In genomic region chr1:136839202-136839601, GRCm38 (mm10) we compare ENCODE assay signal across 11 mouse cellular contexts.
DNase-seq lines count a peak whose midpoint lies in the region; TF ChIP-seq lines count a peak whose summit lies in the region.
"Had no signal": no experiment of that assay in that cellular context is flagged by ENCODE, and none has a peak within 500 bp of the region (broad histone marks: within the 10 kb centered on the region; RNA-seq: fewer than 3 reads in every experiment).

No protein-coding gene starts in this region.

- H3K36me3 ChIP-seq in kidney, adult 2 months (ENCODE audit: control insufficient read depth, insufficient read depth, low read length): no peaks in the 10 kb centered on the region
- H3K36me3 ChIP-seq: forebrain, embryonic 15.5 days; liver, embryonic 13.5 days had no signal

- TF ChIP-seq POLR2A in kidney, adult 2 months (IDR thresholded peaks at IDR 0.05; ENCODE audit: low read depth, low read length): no peak
- no peak for TF ChIP-seq POLR2A in lung, adult 2 months (IDR thresholded peaks at IDR 0.05; ENCODE audit: borderline replicate concordance, extremely low read depth, low read depth, low read length)

- 54% methylated on average over 10 of the region's 10 CpGs for WGBS in kidney, adult 2 months
- WGBS in lung, adult 2 months: 51% methylated on average over 10 of the region's 10 CpGs

- DNase-seq in 416B (ENCODE audit: low read depth) (peak; percentile 17), adipocyte (ENCODE audit: low spot score) (peak; percentile 3)
- peak; percentile 51 for DNase-seq in kidney, adult 2 months
- peak; percentile 3 for DNase-seq in lung, adult 2 months
- DNase-seq in cerebellum, postnatal 4 days (ENCODE audit: low spot score in 2 of 2): no peak
- DNase-seq in Muller cell, postnatal 12 days (ENCODE audit: inconsistent ontology term): no peak
- no peak for DNase-seq in layer of hippocampus, postnatal 36 days
- DNase-seq in layer of hippocampus, postnatal 10 days (ENCODE audit: low spot score in 2 of 2): no peak
- DNase-seq: liver, embryonic 13.5 days had no signal

- no peak overlapping the region for H3K4me3 ChIP-seq in kidney, adult 2 months (ENCODE audit: insufficient read depth, low read depth, low read length)
- no peak overlapping the region for H3K4me3 ChIP-seq in lung, adult 2 months (replicated peaks; ENCODE audit: extremely low read depth, low read depth, low read length)
- H3K4me3 ChIP-seq: forebrain, embryonic 15.5 days; liver, embryonic 13.5 days had no signal

- no peak overlapping the region for H3K27ac ChIP-seq in kidney, adult 2 months (ENCODE audit: insufficient read depth, low read depth, low read length)
- H3K27ac ChIP-seq: forebrain, embryonic 15.5 days; liver, embryonic 13.5 days had no signal

- TF ChIP-seq CTCF in kidney, adult 2 months (conservative IDR thresholded peaks at IDR 0.05; ENCODE audit: insufficient read depth, insufficient read length, low read depth, low read length): no peak
- no peak for TF ChIP-seq CTCF in lung, adult 2 months (IDR thresholded peaks at IDR 0.05; ENCODE audit: insufficient read depth, low read length)

- H3K27me3 ChIP-seq in kidney, adult 2 months (replicated peaks; ENCODE audit: control insufficient read depth, insufficient read depth, low read length): no peaks in the 10 kb centered on the region
- H3K27me3 ChIP-seq: forebrain, embryonic 15.5 days; liver, embryonic 13.5 days; Patski had no signal

- H3K4me1 ChIP-seq in kidney, adult 2 months (ENCODE audit: control insufficient read depth, insufficient read depth, low read length): no peaks in the 10 kb centered on the region
- H3K4me1 ChIP-seq in lung, adult 2 months (ENCODE audit: control insufficient read depth, insufficient read depth, low read length): no peaks in the 10 kb centered on the region
- H3K4me1 ChIP-seq: forebrain, embryonic 15.5 days had no signal

Comparison
In these comparisons a context has a peak if more than half of its experiments do, and no peak if none do; other contexts are left out.
1. DNase-seq: peak in 416B (single experiment), adipocyte (single experiment), kidney, adult 2 months (single experiment) and lung, adult 2 months (single experiment); none in cerebellum, postnatal 4 days (0 of 2), Muller cell, postnatal 12 days (single experiment), layer of hippocampus, postnatal 36 days (0 of 2) and layer of hippocampus, postnatal 10 days (0 of 2).